Mouse (Mus musculus): Measurements from ENCODE around the gene Map2k5.

GRCm38 (mm10) chr9:63314126-63314525 is 63.6 kb downstream of the Map2k5 start:
- TF ChIP-seq POLR2A (IDR thresholded peaks at IDR 0.05; ENCODE audit: borderline replicate concordance, low read depth, low read length) (no peak), CTCF (IDR thresholded peaks at IDR 0.05; ENCODE audit: low read depth, low read length) (no peak)

All from bone marrow macrophage, adult 2 months (primary cell).